Mouse (Mus musculus) testis, postnatal 10 days (tissue): Measurements from ENCODE around the gene Aatk.

Experiments used
- DNase-seq: peaks from one replicate; pipeline ENCODE4 v3.0.0; 2021; ENCODE audit warnings: low spot score

Gene Aatk

GRCm38 (mm10) chr11:120052274-120052673 lies 5.3 kb upstream of the Aatk start:
- DNase-seq = no peak

- DNase-seq = no peak
Measured at GRCm38 (mm10) chr11:120051124-120051811, 4.3 kb upstream of the Aatk start.

- DNase-seq = no peak
Measured at GRCm38 (mm10) chr11:120049067-120049466, 2.1 kb upstream of the Aatk start.

DNA sequence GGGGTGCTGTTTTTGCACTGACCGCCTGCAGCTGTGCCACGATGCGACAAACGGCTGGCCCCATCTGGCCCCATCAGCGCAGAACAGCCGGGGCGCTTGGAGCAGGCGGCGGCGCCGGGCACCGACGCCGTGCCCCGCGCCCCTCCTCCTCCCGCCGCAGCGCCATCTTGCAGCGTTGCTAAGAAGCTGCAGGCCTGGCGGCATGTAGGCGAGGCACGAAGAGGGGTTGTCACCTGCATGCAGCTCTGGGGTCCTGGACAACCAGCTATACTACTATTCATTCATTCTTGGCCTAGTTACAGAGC lies 1.2 kb upstream of the Aatk start:
- no peak for DNase-seq

GRCm38 (mm10) chr11:120047531-120048251 lies 724 bp upstream of the Aatk start:
- no peak for DNase-seq

DNA sequence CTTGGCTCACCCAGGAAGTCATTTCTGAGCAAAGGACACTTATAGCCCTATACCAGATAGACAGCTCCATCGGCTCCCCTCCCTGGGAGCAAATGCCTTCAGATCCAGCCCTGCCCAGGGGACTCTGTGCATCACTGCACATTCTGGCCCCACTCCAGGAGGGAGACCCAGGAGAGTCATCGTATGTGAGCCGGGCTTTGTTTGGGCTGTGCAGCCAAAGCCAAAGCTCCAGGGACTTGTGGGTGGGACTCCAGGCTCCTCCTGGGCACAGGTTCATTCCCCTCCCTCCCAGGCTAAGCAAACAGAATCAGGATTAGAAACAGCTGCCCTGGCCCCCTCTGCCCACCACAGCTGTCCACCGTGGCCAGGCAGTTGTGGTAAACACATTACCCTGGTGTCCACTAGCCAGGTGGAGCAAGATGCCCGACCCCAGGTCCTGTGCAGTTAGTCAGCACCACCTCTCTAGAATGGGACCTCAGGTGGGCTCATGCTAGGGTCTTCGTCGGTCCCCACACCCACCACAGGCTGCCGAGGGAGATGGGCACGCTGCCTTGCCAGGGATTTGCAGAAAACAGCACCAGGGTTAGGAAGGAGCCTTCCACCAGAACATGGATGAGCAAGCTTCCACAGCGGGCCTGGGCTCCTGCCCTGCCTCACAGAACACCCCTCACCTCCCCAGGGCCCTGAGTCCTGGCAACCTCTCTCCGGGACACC lies 971 bp downstream of the Aatk start:
- no peak for DNase-seq

GRCm38 (mm10) chr11:120045341-120045740 lies 1.6 kb downstream of the Aatk start:
- no peak for DNase-seq

DNA sequence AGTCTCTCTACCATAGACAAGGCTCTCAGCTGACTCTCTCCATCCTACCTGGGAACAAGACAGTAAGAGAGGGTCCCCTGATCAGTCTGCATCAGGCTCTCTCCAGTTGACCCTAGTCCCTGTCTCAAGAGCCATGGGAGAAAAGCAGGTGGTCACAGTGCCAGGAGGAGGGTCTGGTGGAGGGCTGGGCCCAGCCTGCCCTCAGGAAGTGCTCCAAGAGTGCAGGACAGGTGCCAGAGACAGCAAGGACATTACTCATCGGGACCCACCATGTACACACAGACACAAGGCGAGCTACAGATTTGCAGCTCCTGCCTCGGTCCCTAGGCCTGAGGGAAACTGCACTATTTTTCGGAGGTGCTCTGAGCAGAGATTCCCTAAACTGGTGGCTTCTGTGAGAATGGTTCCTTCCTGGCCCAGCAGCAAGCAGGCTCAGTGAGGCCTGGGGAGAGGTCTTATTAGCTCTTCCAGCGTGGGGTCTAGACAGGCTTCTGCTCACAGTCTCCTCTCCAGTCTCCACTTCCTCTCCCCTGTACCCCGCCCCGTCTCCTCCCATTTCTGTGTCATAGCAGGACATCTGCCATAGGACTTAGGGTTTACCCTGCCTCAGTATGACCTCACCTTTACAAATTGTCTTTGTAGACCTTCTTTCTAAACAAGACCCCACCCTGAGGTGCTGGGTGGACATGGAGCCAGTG lies 4.7 kb downstream of the Aatk start:
- DNase-seq = no peak

DNA sequence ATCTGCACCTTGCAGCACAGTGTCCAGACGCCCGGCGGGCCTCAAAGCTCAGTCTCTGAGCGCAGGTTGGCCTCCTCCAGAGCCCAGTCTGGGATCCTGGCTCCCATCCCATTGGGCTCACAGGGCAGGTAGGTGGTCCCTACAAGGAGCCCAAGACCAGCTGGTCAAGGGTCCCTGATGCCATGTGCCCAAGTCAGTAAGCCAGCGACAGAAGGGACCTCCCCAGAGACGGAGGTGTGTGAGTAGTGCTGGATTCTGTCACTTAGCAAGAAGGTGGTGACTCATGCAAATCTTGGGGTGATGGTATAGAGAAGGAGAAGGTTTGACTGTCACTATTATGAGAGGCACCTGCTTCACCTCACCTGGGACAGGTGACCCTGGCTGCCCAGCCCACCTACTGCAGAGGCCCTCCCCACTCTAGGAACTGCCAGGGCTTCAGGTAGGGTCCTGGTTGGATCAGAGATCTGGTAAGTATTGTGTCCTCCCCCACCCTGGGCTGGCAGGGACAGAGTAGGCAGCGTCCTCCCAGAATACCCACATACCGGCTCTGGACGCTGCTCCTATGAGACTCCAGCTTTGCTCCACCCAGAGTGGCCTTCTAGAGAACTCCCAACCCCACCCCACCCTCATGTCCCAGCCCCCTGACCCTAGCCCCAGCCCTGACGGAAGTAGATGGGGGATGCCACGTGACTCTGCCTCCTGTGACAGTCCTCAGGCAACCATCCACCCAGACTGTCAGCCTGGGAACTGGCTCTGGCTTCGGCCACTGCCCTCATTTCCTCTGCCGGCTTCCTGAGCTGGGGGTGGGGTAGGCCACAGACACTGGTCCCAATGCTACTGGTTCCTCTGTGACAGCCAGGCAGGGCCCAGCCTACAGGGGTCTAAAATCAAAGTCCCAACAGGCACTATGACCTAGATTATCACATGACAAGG lies 5.5 kb downstream of the Aatk start:
- no peak for DNase-seq

- no peak for DNase-seq
Measured at GRCm38 (mm10) chr11:120040440-120040839, 6.5 kb downstream of the Aatk start.

- DNase-seq = no peak
Measured at GRCm38 (mm10) chr11:120039581-120039980, 7.4 kb downstream of the Aatk start.

DNA sequence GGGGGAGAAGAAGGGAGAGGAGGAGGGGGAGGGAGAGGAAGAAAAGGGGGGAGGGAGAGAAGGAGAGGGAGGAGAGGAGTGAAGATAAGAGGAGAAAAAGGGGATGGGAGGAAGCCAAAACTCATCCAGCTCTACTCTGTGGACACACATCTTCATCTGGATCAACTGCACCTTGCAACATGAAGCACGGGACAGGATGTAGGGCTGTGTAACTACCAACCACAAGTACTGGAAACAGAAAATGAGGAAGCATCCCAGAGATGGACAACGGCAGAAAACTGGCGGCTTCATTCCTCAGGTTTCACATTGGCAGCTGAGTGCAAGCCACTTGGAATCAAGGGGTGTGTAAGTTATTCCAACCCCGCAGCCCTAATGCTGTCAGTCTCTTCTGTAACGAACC lies 12.2 kb downstream of the Aatk start:
- no peak for DNase-seq

DNA sequence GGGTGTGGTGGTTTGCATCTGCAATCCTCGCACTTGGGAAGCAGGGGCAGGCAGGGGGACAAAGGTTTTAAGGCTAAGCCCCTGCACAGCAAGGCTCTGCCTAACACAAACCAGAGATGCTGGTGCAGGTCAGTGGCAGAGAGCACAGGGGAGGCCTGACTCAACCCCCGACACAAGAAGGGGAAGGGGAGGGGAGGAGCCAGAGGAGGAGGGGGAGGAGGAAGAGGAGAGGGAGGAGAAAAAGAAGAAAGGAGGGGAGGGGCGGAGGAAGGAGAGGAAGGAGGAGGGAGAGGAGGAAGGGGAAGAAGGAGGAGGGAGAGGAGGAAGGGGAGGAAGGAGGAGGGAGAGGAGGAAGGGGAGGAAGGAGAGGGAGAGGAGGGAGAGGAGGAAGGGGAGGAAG lies 12.7 kb downstream of the Aatk start:
- DNase-seq = no peak

DNA sequence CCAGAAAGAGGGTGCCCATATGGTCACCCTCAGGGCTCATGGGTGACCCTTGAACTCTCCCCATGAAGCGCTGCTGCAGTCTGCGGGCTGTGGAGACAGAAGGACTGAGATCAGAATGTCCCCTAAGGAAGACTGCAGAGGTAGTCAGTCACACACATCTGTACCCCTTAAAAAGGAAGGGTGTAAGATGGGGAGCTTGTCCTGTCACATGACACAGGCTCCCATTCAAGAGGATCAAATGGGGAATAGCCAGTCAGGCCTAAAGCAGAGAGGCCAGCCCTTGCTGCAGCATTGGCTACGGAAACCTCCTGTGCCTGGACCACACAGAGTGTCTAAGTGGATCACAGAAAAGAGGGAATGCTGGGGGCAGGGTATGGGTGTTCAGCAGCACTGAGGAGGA lies 13.5 kb downstream of the Aatk start:
- no peak for DNase-seq

DNA sequence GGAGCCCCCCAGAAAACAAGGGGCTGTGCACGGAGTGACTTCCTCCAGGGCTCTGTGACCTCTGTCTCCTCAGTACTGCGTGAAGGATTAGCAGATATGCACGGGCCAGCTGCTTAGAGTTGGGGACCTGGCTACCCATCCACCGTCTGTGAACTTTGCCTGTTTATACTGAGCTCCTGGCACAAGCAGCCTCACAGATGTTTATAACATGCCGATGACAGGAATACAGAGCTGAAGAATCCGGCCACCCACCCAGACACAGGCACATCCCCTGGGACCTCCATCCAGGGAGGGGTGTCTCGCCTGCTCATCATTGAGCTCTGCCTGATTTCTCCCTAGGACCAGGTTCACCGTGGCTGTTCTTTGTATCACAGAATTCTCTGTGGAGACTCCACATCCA lies 14.9 kb downstream of the Aatk start:
- no peak for DNase-seq

- DNase-seq = peak; percentile 68
Measured at GRCm38 (mm10) chr11:120030145-120030901, 16.6 kb downstream of the Aatk start.

GRCm38 (mm10) chr11:120029431-120030144 lies 17.4 kb downstream of the Aatk start:
- DNase-seq = peak; percentile 66

DNA sequence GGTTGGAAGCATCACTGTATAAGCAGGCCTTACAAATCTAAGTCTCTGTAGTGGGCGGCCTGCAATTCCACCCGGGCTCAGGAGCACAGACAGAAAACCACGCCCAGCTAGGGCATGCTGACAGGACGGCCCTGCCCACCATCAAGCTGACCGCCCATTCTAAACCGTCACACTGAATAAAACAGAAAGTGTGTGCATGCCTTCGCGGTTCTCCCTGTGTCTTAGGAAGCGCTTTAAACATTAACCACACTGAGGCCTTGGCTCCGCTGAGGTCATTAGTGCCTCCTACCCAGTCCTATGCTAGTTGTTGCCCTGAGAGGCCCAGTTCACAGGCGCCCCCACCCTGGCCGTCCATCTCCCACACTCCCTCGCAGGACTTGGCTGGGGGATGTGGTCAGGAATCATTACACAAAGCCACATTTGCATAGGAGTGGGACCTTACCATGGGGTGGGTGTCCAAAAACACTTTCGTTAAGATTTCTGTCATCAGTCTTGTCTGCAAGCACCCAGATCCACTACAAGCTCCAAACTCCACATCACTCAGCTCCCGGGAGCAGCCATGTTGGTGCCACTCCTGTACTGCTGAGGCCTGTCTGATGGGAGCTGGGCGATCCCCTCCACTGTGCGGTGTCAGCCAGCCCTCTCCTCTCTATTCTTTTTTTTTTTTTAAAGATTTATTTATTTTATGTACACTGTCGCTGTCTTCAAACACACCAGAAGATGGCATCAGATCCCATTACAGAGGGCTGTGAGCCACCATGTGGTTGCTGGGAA lies 18.5 kb downstream of the Aatk start:
- DNase-seq = no peak

DNA sequence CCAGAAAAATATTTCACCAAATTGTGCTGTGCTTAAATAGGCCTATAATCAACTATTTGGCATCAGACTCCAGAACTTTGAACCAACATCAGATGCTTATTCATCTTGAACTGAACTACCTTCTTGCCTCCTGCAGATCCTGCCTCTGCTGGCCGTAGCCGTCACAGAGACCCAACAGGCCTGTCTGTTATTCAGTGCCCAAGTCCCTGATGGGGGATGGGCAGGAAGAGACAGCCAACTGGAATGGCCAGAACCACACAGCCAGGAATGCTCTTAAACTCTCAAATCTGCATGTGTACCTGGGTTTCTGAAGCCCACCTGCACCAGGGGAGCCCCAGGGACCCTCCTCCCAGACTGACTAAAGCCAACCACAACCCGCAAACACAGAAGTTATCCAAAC lies 20.0 kb downstream of the Aatk start:
- no peak for DNase-seq
